Mouse (Mus musculus) olfactory bulb, adult 2 months (tissue): ENCODE measurements at regions not wholly inside any gene's neighbourhood (a gene's known extent, or its start where the extent isn't known, plus 50 kb on each side); places are given as distances from the start of the nearest gene placed in this dataset.

Experiments
- H3K27ac ChIP-seq: fragments of 200-500 bp; 2 replicates; pipeline ENCODE4 v1.5.1; 2012; ENCODE audit warnings: low read depth, low read length; ENCODE audit not compliant: insufficient read depth
- H3K4me1 ChIP-seq: fragments of 200-500 bp; 2 replicates; pipeline ENCODE4 v1.6.1; 2012; ENCODE audit warnings: low read length; ENCODE audit not compliant: control insufficient read depth, insufficient read depth
- H3K4me3 ChIP-seq: fragments of 200-500 bp; 2 replicates; pipeline ENCODE4 v1.5.1; 2012; ENCODE audit warnings: mild to moderate bottlenecking, low read depth, low read length, moderate library complexity; ENCODE audit not compliant: insufficient read depth
- CTCF ChIP-seq: fragments of 200-500 bp; IDR thresholded peaks from 2 replicates; pipeline ENCODE4 v1.5.1; 2012; ENCODE audit warnings: low read depth, mild to moderate bottlenecking, low read length, moderate library complexity; ENCODE audit not compliant: insufficient read depth
- POLR2A ChIP-seq: fragments of 200-500 bp; IDR thresholded peaks from 2 replicates; pipeline ENCODE4 v1.6.1; 2012; ENCODE audit warnings: mild to moderate bottlenecking, low read depth, low read length, moderate library complexity; ENCODE audit not compliant: insufficient read depth
- WGBS: fragments of 180-500 bp; shearing (Covaris S2); methylation state at CpG from one replicate; pipeline ENCODE4 v1.1.7; 2018; 5-methylcytosine and 5-hydroxymethylcytosine counted together

GRCm38 (mm10) chr6:84267526-84267925, 259.1 kb downstream of the Dysf start:
- 96% methylated on average over 6 of the region's 6 CpGs for WGBS

DNA sequence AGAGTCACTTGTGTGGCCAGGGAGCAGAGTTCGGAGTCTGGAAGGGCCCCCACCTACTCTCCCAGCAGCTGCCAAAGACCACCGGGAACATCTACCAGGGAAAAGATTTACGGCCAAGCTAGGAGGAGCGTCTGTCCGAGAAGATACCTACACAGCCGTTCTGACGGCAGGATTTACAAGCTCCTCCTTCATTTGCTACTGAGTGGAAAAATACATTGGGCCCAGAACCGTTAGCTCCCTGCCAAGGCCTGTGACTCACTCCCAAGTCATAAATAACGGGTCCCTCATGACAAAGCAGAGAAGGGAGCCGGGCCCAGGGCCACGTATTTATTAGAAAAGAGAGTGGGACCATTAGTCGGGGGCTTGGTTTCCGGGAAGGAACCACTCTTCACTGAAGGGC, 258.3 kb downstream of the Dysf start:
- WGBS = 26% methylated on average over 13 of the region's 13 CpGs
- H3K27ac ChIP-seq = no peak overlapping the region
- no peak overlapping the region for H3K4me3 ChIP-seq
- TF ChIP-seq POLR2A (no peak), CTCF (no peak)
- H3K4me1 ChIP-seq = peaks cover 16% of the 10 kb centered on the region

More at GRCm38 (mm10) chr6:84267526-84267925, 259.1 kb downstream of the Dysf start:
- Histone ChIP-seq H3K4me1 (peaks cover 16% of the 10 kb centered on the region), H3K4me3 (no peak overlapping the region), H3K27ac (no peak overlapping the region)
- TF ChIP-seq POLR2A (no peak), CTCF (no peak)

DNA sequence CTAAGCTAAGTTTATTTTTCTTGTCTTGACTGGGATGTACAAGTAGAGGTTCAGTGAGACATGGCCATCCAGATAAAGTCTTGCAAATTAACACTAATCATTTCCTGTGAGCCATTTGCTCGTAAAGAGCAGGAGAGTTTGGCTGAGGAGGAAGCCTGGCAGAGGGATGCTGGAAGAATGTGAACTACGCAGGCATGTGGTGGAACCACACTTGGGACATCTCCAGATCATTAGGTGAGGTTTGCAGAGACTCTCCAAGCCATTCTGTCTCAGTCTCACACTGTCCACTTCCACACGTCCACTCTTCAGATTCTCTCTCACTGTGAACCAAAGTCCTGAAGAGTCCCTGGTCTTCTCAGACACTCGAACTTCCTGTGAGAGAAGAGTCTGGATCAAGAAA, 256.3 kb downstream of the Dysf start:
- TF ChIP-seq CTCF (no peak), POLR2A (no peak)
- H3K27ac ChIP-seq = no peak overlapping the region

DNA sequence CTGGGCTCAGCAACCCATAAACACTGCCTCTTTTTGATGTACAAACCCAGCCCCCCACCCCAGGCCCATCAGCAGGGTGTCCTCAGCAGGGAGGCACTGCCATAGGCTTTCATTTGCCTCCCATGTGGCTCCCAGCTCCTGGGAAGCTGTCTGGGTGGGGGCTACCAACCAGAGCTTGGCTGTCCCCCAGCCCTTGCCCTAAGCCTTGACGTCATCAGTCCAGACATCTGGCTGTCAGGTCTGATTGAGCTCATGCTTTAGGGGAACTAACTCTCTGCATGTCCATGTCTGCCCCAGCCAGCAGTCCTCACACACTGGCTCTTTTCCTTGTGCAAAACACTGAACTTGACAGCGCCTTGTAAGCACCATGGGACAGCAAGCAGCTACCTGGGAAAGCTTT, 255.3 kb downstream of the Dysf start:
- TF ChIP-seq POLR2A = no peak
- TF ChIP-seq CTCF = no peak
- Histone ChIP-seq H3K27ac (no peak overlapping the region), H3K4me3 (no peak overlapping the region), H3K4me1 (peaks cover 12% of the 10 kb centered on the region)
- WGBS = 63% methylated on average over 2 of the region's 2 CpGs

More for the DNA sequence above, 256.3 kb downstream of the Dysf start:
- 92% methylated on average over 4 of the region's 4 CpGs for WGBS
- Histone ChIP-seq H3K4me3 (no peak overlapping the region), H3K4me1 (peaks cover 12% of the 10 kb centered on the region)

GRCm38 (mm10) chr6:84262766-84263165, 254.4 kb downstream of the Dysf start:
- Histone ChIP-seq H3K4me1 (peaks cover 12% of the 10 kb centered on the region), H3K4me3 (no peak overlapping the region), H3K27ac (no peak overlapping the region)
- no peak for TF ChIP-seq CTCF
- TF ChIP-seq POLR2A = no peak
- 60% methylated on average over 6 of the region's 6 CpGs for WGBS

GRCm38 (mm10) chr6:84261483-84261882, 253.1 kb downstream of the Dysf start:
- Histone ChIP-seq H3K4me3 (no peak overlapping the region), H3K27ac (no peak overlapping the region), H3K4me1 (peaks cover 5% of the 10 kb centered on the region; the same call in 1 of the 2 replicates)
- TF ChIP-seq CTCF (no peak), POLR2A (no peak)
- 93% methylated on average over 3 of the region's 3 CpGs for WGBS
